Mouse (Mus musculus): ENCODE measurements around the gene Dbi.

DNA sequence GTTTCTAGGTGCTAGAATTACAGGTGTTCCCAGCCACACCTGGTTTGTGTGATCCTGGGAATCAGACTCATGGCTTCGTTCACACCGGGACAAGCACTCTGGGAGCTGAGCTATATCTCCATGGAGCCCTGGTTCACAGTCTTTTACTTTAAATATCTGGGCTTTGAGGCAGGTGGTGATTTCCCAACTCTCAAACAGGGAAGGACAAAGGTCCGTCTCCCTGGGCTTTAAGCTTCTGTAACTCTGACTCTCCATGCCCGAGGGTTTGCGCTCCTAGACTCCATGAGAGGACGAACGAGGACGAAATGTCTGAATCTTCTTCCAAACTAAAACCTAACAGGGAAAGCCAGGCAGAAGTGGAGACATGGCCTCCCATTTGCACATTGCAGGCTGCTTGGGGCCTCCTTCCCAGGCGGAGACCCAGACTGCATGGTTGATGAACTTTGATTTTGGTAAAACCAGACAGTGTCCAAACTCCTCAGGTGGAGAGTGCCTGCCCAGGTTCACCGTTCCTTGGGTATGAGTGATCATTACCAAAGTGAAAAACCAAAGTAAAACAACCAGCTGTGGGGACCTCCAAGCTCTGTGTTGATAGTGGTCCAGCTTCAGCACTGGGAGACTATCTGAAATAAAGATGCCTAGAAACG lies 56.7 kb downstream of the Dbi start:
- TF ChIP-seq EP300 (IDR thresholded peaks at IDR 0.05; ENCODE audit: low read depth) (no peak), CTCF (IDR thresholded peaks at IDR 0.05; ENCODE audit: low read depth) (no peak)
